Mouse (Mus musculus) hindbrain, embryonic 11.5 days (tissue): Measurements from ENCODE around the gene Ube2e1. TPM values are rescaled to one million over a fixed set of nuclear protein-coding genes. Genes with fewer than 3 reads are reported as not detected.

Experiments
- ATAC-seq: fragments of 200-750 bp; cut with Nextera tagmentation; 2 replicates; pipeline ENCODE4 v1.8.0; 2017; ENCODE audit warnings: mild to moderate bottlenecking, moderate TSS enrichment, moderate library complexity; ENCODE audit not compliant: low FRiP score
- DNase-seq: peaks from one replicate; pipeline ENCODE4 v3.0.0-alpha.2; 2015; ENCODE audit warnings: low spot score
- H3K27ac ChIP-seq: fragments of 300-500 bp; sonication (generic); 2 replicates; pipeline ENCODE4 v1.5.1; 2014; ENCODE audit warnings: mild to moderate bottlenecking, low read depth, low read length
- H3K27me3 ChIP-seq: fragments of 300-500 bp; sonication (generic); 2 replicates; pipeline ENCODE4 v1.6.1; 2014; ENCODE audit warnings: mild to moderate bottlenecking, low read length, moderate library complexity, mixed read lengths; ENCODE audit not compliant: control insufficient read depth, insufficient read depth
- H3K36me3 ChIP-seq: fragments of 300-500 bp; sonication (generic); 2 replicates; pipeline ENCODE4 v1.6.1; 2014; ENCODE audit warnings: mild to moderate bottlenecking, low read length, moderate library complexity, mixed read lengths; ENCODE audit not compliant: control insufficient read depth, insufficient read depth
- H3K4me1 ChIP-seq: fragments of 300-500 bp; sonication (generic); replicated peaks from 2 replicates; pipeline ENCODE4 v1.6.1; 2014; ENCODE audit warnings: low read length, mixed read lengths; ENCODE audit not compliant: control insufficient read depth, insufficient read depth
- H3K4me2 ChIP-seq: fragments of 300-500 bp; sonication (generic); replicated peaks from 2 replicates; pipeline ENCODE4 v1.6.1; 2014; ENCODE audit warnings: mild to moderate bottlenecking, low read depth, low read length
- H3K4me3 ChIP-seq: fragments of 300-500 bp; sonication (generic); 2 replicates; pipeline ENCODE4 v1.5.1; 2014; ENCODE audit warnings: low read depth, low read length
- H3K9ac ChIP-seq: fragments of 300-500 bp; sonication (generic); 2 replicates; pipeline ENCODE4 v1.6.1; 2014; ENCODE audit warnings: low read depth, low read length
- H3K9me3 ChIP-seq: fragments of 300-500 bp; sonication (generic); 2 replicates; pipeline ENCODE4 v1.6.1; 2016; ENCODE audit warnings: low read length; ENCODE audit not compliant: control insufficient read depth
- WGBS: fragments of 180-500 bp; shearing (Covaris S2); extraction: QIAGEN DNeasy Blood & Tissue Kit; methylation state at CpG from one replicate; pipeline ENCODE4 v1.1.7; 2014; 5-methylcytosine and 5-hydroxymethylcytosine counted together
- polyA plus RNA-seq: library from polyadenylated mRNA; unstranded; fragments of >200 nt; fragmentation: Nextera tagmentation; extraction: Ambion mirVana; gene quantifications from 2 replicates; pipeline ENCODE4 v1.2.1, GENCODE M21; 2014

Gene Ube2e1
- polyA plus RNA-seq, 1 experiment from 2014 or later, result 81.9 TPM

DNA sequence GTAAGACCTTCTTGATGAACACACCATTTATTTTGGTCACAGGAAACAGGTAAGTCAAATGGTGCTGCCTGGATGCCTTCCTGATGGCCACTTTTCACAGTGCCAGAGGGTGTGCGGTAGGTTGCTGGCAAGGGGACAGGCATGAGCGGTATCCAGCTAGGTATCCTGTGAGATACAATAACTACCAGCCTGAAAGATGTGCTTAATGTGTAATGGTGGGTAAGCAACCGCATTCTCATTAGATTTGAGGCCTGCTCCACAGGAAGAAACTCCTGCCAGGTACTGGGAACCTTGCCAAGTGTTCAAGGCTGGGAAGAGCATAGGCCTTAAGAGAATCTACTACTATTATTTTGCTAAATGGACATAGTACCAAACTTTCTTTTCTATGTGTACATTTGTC lies 9.4 kb upstream of the Ube2e1 start:
- 89% methylated on average over 3 of the region's 3 CpGs for WGBS
- H3K27ac ChIP-seq, result no peak overlapping the region
- ATAC-seq (no peak), DNase-seq (no peak)
- H3K27me3 ChIP-seq, result no peaks in the 10 kb centered on the region
- no peaks in the 10 kb centered on the region for H3K9me3 ChIP-seq
- H3K4me1 ChIP-seq, result no peaks in the 10 kb centered on the region
- H3K9ac ChIP-seq, result no peak overlapping the region
- H3K4me3 ChIP-seq, result no peak overlapping the region
- H3K36me3 ChIP-seq, result no peaks in the 10 kb centered on the region
- no peak overlapping the region for H3K4me2 ChIP-seq

- H3K4me1 ChIP-seq, result no peaks in the 10 kb centered on the region
- H3K4me2 ChIP-seq, result no peak overlapping the region
- no peaks in the 10 kb centered on the region for H3K9me3 ChIP-seq
- ATAC-seq (no peak), DNase-seq (no peak)
- H3K27ac ChIP-seq, result no peak overlapping the region
- no peaks in the 10 kb centered on the region for H3K36me3 ChIP-seq
- H3K27me3 ChIP-seq, result no peaks in the 10 kb centered on the region
- H3K9ac ChIP-seq, result no peak overlapping the region
- H3K4me3 ChIP-seq, result no peak overlapping the region
Measured at GRCm38 (mm10) chr14:18336106-18336505, 4.4 kb upstream of the Ube2e1 start.

DNA sequence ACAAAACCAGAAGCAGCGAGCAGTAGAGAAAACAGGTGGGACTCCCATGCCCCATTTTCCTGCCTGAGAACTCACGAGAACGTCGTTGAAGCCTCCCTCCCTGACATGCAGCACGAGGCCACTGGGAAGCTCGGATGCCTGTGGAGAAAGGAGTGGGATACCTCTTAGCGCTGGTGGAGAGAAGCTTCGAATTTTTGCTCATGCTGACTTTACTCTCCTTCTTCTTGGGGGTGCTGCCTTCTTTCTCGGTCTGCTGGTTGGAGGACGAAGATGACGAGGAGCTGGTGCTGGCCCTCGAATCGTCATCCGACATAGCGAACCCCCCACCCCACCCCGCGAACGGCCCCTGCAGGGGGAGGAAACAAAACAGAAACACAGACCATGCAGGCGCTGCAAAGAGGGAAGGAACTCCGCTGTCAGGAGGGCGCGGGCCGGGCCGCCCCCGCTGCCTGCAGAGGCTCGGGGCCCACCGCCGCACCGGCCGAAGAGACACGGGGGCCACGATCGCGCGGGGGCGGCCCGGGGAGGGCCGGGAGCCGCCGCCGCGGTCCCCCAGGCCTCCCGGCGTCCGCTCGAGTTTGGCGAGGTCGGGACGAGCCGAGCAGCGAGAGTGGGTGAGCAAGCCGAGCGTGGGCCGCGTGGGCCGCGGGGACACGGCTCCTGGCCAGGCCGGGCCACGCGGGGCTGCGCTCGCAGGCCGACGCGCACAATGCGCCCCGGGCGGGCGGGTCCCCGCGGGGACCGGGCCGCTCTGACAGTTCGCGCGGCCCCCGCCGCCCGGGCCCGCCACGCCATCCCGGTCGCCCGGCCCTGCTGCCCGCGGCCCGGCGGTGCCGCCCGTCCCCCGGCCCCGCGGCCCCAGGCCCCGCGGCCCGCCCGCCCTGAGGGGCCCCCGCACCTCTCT lies 618 bp downstream of the Ube2e1 start:
- Histone ChIP-seq H3K4me3 (peak overlapping the region; percentile 96), H3K27ac (peak overlapping the region; percentile 78), H3K4me1 (peaks cover 2% of the 10 kb centered on the region; the same call in 1 of the 2 replicates), H3K4me2 (peak overlapping the region; percentile 81), H3K9me3 (no peaks in the 10 kb centered on the region), H3K9ac (peak overlapping the region; percentile 96), H3K36me3 (no peaks in the 10 kb centered on the region), H3K27me3 (no peaks in the 10 kb centered on the region)
- peak; percentile 52 for DNase-seq
- ATAC-seq, result peak; percentile 51
- 1% methylated on average over 46 of the region's 99 CpGs for WGBS

DNA sequence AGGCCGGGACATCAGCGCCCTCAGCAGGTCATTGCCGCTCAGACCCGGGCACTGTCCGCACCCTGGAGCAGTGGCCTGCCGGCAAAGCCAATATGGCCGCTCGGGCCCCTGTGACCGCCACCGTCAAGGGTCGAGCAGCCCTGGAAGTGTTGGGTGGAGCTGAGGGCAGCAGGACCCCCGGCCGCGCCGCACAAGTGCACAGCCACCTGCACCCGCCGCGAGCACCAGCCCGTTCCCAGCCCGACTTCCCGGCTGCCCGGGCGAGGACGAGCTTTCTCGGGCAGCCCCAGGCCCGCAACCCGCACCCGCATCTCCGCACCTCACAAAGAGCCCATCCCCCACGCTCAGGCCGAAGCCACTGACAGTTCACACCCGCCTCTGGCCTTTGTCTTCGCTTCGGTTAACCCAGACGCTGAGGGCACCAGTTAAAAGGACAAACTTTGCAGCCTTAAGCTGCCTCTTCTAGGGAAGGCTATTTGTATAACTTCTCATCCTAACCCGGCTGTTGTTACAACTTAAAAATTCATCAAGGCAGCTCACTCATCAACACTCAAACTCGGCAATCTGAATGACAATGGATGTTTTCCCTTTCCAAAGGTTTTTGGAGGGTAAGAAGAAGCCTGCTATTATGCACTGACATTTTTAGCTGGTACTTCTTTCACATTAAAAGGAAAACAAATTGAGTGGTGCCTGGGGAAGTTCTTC lies 4.5 kb downstream of the Ube2e1 start:
- under 1% methylated on average over 32 of the region's 37 CpGs for WGBS
- DNase-seq (peak; percentile 75), ATAC-seq (peak; percentile 79)
- peak overlapping the region; percentile 68 for H3K9ac ChIP-seq
- H3K4me2 ChIP-seq, result peak overlapping the region; percentile 64
- no peaks in the 10 kb centered on the region for H3K27me3 ChIP-seq
- H3K4me3 ChIP-seq, result peak overlapping the region; percentile 44
- H3K4me1 ChIP-seq, result peaks cover 2% of the 10 kb centered on the region; the same call in 1 of the 2 replicates
- H3K36me3 ChIP-seq, result no peaks in the 10 kb centered on the region
- peak overlapping the region; percentile 17; the same call in 1 of the 2 replicates for H3K27ac ChIP-seq
- H3K9me3 ChIP-seq, result no peaks in the 10 kb centered on the region

GRCm38 (mm10) chr14:18317457-18318411 lies 13.9 kb downstream of the Ube2e1 start:
- H3K9me3 ChIP-seq, result no peaks in the 10 kb centered on the region
- no peak overlapping the region for H3K9ac ChIP-seq
- H3K4me2 ChIP-seq, result no peak overlapping the region
- no peak overlapping the region for H3K4me3 ChIP-seq
- ATAC-seq, result no peak
- no peak overlapping the region for H3K27ac ChIP-seq
- 86% methylated on average over 11 of the region's 11 CpGs for WGBS
- no peaks in the 10 kb centered on the region for H3K4me1 ChIP-seq
- DNase-seq, result no peak
- no peaks in the 10 kb centered on the region for H3K36me3 ChIP-seq
- H3K27me3 ChIP-seq, result no peaks in the 10 kb centered on the region

DNA sequence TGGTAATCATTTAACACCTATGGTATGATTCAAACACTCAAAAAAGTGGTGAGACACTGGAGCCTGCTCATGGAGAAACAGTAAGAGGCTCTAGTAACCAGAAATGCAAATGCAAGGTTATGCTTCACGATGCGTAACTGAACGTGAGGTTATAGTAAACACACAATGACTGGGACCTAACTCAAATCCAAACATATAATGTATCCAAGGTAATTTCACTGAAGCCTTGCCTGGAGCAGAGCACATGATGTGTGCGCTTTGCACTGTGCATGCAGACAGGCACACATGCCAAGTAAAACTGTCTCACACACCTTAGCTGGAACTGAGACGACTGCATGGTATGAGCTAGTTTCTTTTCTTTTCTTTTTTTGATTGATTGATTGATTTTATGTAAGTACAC lies 27.5 kb downstream of the Ube2e1 start:
- Histone ChIP-seq H3K9ac (no peak overlapping the region), H3K27ac (no peak overlapping the region), H3K4me1 (no peaks in the 10 kb centered on the region), H3K27me3 (no peaks in the 10 kb centered on the region), H3K4me2 (no peak overlapping the region), H3K4me3 (no peak overlapping the region), H3K36me3 (no peaks in the 10 kb centered on the region), H3K9me3 (no peaks in the 10 kb centered on the region)
- ATAC-seq (no peak), DNase-seq (no peak)
- 97% methylated on average over 5 of the region's 5 CpGs for WGBS

- ATAC-seq (no peak), DNase-seq (no peak)
Measured at GRCm38 (mm10) chr14:18303262-18303661, 28.4 kb downstream of the Ube2e1 start.

DNA sequence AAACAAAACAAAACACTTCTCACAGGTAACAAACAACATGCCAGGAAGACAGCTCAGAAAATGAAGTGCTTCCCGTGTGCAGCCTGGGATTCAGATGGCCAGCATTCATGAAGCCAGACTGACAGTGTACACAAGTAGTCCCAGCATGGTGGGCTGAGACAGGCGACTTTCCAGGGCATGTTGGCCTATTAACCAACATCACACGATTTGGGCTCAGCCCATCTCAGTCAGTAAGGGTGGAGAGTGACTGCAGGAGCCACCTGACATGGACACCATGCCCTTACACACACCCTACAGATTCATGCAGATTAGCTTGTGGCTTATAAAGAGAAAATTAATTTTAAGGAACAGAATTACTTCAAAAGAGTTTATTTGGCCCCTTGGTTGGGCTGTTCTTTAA lies 28.9 kb downstream of the Ube2e1 start:
- WGBS, result 84% methylated on average over 3 of the region's 3 CpGs
- H3K27me3 ChIP-seq, result no peaks in the 10 kb centered on the region
- no peaks in the 10 kb centered on the region for H3K4me1 ChIP-seq
- ATAC-seq (no peak), DNase-seq (no peak)
- H3K9me3 ChIP-seq, result no peaks in the 10 kb centered on the region
- no peak overlapping the region for H3K4me3 ChIP-seq
- H3K4me2 ChIP-seq, result no peak overlapping the region
- no peak overlapping the region for H3K27ac ChIP-seq
- H3K36me3 ChIP-seq, result no peaks in the 10 kb centered on the region
- H3K9ac ChIP-seq, result no peak overlapping the region

More at GRCm38 (mm10) chr14:18303262-18303661, 28.4 kb downstream of the Ube2e1 start:
- no peak overlapping the region for H3K4me3 ChIP-seq
- no peaks in the 10 kb centered on the region for H3K9me3 ChIP-seq
- H3K36me3 ChIP-seq, result no peaks in the 10 kb centered on the region
- WGBS, result 89% methylated on average over 4 of the region's 4 CpGs
- no peak overlapping the region for H3K27ac ChIP-seq
- H3K4me1 ChIP-seq, result no peaks in the 10 kb centered on the region
- no peak overlapping the region for H3K9ac ChIP-seq
- H3K4me2 ChIP-seq, result no peak overlapping the region
- no peaks in the 10 kb centered on the region for H3K27me3 ChIP-seq
